Mouse (Mus musculus) limb, embryonic 11.5 days (tissue): ENCODE measurements at regions not wholly inside any gene's neighbourhood (a gene's known extent, or its start where the extent isn't known, plus 50 kb on each side); places are given as distances from the start of the nearest gene placed in this dataset.

Source experiments
- ATAC-seq: fragments of 200-750 bp; cut with Nextera tagmentation; 2 replicates; pipeline ENCODE4 v1.8.0; 2017; ENCODE audit warnings: low read depth; ENCODE audit not compliant: insufficient number of reproducible peaks, low FRiP score, low TSS enrichment
- DNase-seq: peaks from one replicate; pipeline ENCODE4 v3.0.0-alpha.2; 2015; ENCODE audit warnings: low spot score
- H3K27ac ChIP-seq: fragments of 300-500 bp; sonication (generic); replicated peaks from 2 replicates; pipeline ENCODE4 v1.5.1; 2014; ENCODE audit warnings: low read depth, mild to moderate bottlenecking, low read length
- H3K27me3 ChIP-seq: fragments of 300-500 bp; sonication (generic); 2 replicates; pipeline ENCODE4 v1.6.1; 2014; ENCODE audit warnings: mild to moderate bottlenecking, low read length, mixed read lengths; ENCODE audit not compliant: control insufficient read depth, insufficient read depth
- H3K36me3 ChIP-seq: fragments of 300-500 bp; sonication (generic); 2 replicates; pipeline ENCODE4 v1.6.1; 2014; ENCODE audit warnings: mild to moderate bottlenecking, low read length, moderate library complexity, mixed read lengths; ENCODE audit not compliant: control insufficient read depth, insufficient read depth
- H3K4me1 ChIP-seq: fragments of 300-500 bp; sonication (generic); 2 replicates; pipeline ENCODE4 v1.6.1; 2014; ENCODE audit warnings: low read length, mixed read lengths; ENCODE audit not compliant: control insufficient read depth, insufficient read depth
- H3K4me2 ChIP-seq: fragments of 300-500 bp; sonication (generic); 2 replicates; pipeline ENCODE4 v1.6.1; 2014; ENCODE audit warnings: low read depth, mild to moderate bottlenecking, moderate library complexity; ENCODE audit not compliant: severe bottlenecking
- H3K4me3 ChIP-seq: fragments of 300-500 bp; sonication (generic); 2 replicates; pipeline ENCODE4 v1.5.1; 2014; ENCODE audit warnings: low read depth, low read length
- H3K9ac ChIP-seq: fragments of 300-500 bp; sonication (generic); 2 replicates; pipeline ENCODE4 v1.6.1; 2014; ENCODE audit warnings: mild to moderate bottlenecking, low read length
- H3K9me3 ChIP-seq: fragments of 300-500 bp; sonication (generic); 2 replicates; pipeline ENCODE4 v1.6.1; 2016; ENCODE audit warnings: low read length; ENCODE audit not compliant: control insufficient read depth
- WGBS: fragments of 180-500 bp; shearing (Covaris S2); extraction: QIAGEN DNeasy Blood & Tissue Kit; methylation state at CpG from one replicate; pipeline ENCODE4 v1.1.7; 2014; 5-methylcytosine and 5-hydroxymethylcytosine counted together

GRCm38 (mm10) chr11:104038271-104038800 lies 71.8 kb downstream of the Arf2 start:
- 69% methylated on average over 6 of the region's 6 CpGs for WGBS
- Histone ChIP-seq H3K4me1 (no peaks in the 10 kb centered on the region), H3K36me3 (no peaks in the 10 kb centered on the region), H3K27me3 (no peaks in the 10 kb centered on the region), H3K4me2 (no peak overlapping the region), H3K9ac (no peak overlapping the region), H3K9me3 (no peaks in the 10 kb centered on the region), H3K27ac (no peak overlapping the region), H3K4me3 (no peak overlapping the region)
- DNase-seq (no peak), ATAC-seq (no peak)

DNA sequence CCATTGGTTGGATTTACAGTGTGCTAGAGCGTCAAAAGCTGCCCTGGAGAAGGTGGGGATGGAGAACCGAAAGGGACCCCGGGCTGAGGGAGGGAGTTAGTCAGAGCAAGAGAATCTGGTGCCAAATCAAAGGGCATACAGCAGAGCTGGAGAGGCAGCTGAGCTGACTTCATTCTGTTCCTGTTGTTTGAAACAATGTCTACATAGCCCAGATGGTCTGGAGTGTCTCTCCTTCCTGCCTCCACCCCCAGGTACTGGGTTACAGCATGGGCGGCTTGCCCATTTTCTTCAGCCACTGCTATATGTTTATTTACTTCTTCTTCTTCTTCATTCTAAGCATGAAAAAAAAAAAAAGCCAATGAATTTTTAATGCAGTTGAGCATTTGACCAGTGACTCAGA lies 78.7 kb downstream of the Arf2 start:
- ATAC-seq: no peak

DNA sequence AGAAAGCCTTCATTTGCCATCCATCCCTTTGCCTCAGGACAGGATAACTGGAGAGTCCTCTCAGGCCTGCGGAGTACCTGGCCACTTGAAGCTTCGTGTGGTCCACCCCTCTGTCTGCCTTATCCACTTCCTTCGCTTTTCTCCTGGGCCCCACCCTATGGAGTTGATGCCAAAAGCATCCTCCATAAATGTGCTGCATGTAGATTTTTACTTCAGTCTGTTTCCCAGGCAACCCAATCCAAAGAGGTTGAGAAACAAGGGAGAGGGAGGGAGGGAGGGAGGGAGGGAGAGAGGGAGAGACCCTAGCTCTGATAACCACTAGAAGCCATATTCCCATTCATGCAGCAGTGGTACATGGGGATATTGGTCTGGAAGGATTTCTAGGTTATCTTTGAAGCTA lies 80.7 kb upstream of the Crhr1 start:
- Histone ChIP-seq H3K27ac (no peak overlapping the region), H3K36me3 (no peaks in the 10 kb centered on the region), H3K4me3 (no peak overlapping the region), H3K9me3 (no peaks in the 10 kb centered on the region), H3K9ac (no peak overlapping the region), H3K27me3 (no peaks in the 10 kb centered on the region), H3K4me1 (no peaks in the 10 kb centered on the region), H3K4me2 (no peak overlapping the region)
- no peak for DNase-seq
- no peak for ATAC-seq
- WGBS: 91% methylated on average over 3 of the region's 3 CpGs

More for the DNA sequence above, 78.7 kb downstream of the Arf2 start:
- no peak overlapping the region for H3K4me3 ChIP-seq
- no peaks in the 10 kb centered on the region for H3K27me3 ChIP-seq
- H3K27ac ChIP-seq: no peak overlapping the region
- H3K4me2 ChIP-seq: no peak overlapping the region
- WGBS: 79% methylated on average over 4 of the region's 4 CpGs
- no peaks in the 10 kb centered on the region for H3K4me1 ChIP-seq
- H3K9ac ChIP-seq: no peak overlapping the region
- no peak for DNase-seq
- H3K9me3 ChIP-seq: no peaks in the 10 kb centered on the region
- no peaks in the 10 kb centered on the region for H3K36me3 ChIP-seq

GRCm38 (mm10) chr11:104053242-104053641 lies 79.4 kb upstream of the Crhr1 start:
- Histone ChIP-seq H3K36me3 (no peaks in the 10 kb centered on the region), H3K4me2 (no peak overlapping the region), H3K27me3 (no peaks in the 10 kb centered on the region), H3K4me3 (no peak overlapping the region), H3K9ac (no peak overlapping the region), H3K4me1 (no peaks in the 10 kb centered on the region), H3K27ac (no peak overlapping the region), H3K9me3 (no peaks in the 10 kb centered on the region)
- ATAC-seq (no peak), DNase-seq (peak; percentile 86)
- 24% methylated on average over 7 of the region's 7 CpGs for WGBS

DNA sequence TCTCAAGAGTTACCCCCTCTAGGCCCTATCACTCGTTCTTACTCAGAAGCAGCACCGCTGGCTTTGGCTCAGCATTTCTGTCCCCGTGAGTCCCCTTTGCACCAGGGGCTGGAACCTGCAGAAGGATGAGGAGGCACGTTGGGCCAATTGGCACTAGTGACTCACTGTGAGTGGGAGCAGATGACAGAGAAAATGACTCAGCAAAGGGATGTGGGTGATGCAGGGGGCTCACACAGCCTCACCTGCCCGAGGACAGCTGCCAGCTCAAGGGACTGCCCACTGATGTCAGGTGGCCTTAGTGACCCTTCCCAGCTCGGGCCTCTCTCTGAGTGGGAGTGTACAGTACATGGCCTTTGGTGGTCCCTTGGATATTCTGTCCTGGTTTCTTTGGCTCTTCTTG lies 76.7 kb upstream of the Crhr1 start:
- H3K4me3 ChIP-seq: no peak overlapping the region
- H3K27ac ChIP-seq: no peak overlapping the region
- no peak overlapping the region for H3K4me2 ChIP-seq
- 76% methylated on average over 6 of the region's 6 CpGs for WGBS
- no peaks in the 10 kb centered on the region for H3K9me3 ChIP-seq
- ATAC-seq (no peak), DNase-seq (no peak)
- H3K36me3 ChIP-seq: no peaks in the 10 kb centered on the region
- H3K9ac ChIP-seq: no peak overlapping the region
- H3K27me3 ChIP-seq: no peaks in the 10 kb centered on the region
- no peaks in the 10 kb centered on the region for H3K4me1 ChIP-seq

DNA sequence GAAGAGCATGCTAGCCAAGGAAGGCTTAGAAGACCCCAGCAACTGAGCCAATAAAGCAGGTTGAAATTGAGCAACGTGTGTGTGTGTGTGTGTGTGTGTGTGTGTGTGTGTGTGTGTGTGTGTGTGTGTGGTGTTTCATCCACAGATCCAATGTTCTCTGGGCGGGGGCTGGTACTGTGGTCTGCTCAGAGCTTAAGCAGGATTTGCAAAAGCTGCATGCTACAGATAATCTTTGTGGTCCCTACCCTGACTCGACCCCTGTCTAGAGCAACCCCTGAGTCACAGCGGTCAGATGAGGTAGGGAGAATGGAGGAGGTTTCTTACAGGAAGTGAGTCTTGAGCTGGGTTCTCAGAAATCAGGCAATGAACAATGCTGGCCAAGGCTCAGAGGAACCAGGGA lies 75.6 kb upstream of the Crhr1 start:
- WGBS: 85% methylated on average over 4 of the region's 4 CpGs

DNA sequence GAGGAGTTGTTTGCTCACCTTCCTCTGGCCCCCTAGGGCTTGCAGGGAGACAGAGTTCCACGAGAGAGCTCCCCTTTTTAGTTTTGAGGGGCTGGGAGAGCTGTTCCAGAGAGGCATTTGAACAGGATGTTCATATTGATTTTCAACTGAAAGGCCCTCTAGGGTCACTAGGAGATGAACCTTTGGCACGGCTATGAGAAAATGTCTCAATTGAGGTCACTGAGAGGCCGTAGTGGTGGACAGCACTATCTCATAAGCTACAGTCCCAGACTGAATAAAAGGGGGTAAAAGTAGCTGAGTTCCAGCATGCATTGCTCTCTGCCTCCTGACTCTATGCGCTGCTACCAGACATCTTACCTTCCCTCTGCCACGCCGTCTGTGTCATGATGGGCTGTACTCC lies 74.1 kb upstream of the Crhr1 start:
- Histone ChIP-seq H3K9me3 (no peaks in the 10 kb centered on the region), H3K27me3 (no peaks in the 10 kb centered on the region), H3K4me3 (no peak overlapping the region), H3K9ac (no peak overlapping the region), H3K4me2 (no peak overlapping the region), H3K4me1 (no peaks in the 10 kb centered on the region), H3K36me3 (no peaks in the 10 kb centered on the region), H3K27ac (no peak overlapping the region)
- no peak for DNase-seq
- ATAC-seq: no peak
- WGBS: 84% methylated on average over 6 of the region's 6 CpGs

More for the DNA sequence above, 75.6 kb upstream of the Crhr1 start:
- Histone ChIP-seq H3K27me3 (no peaks in the 10 kb centered on the region), H3K27ac (no peak overlapping the region), H3K9ac (no peak overlapping the region), H3K4me2 (no peak overlapping the region), H3K4me3 (no peak overlapping the region), H3K4me1 (no peaks in the 10 kb centered on the region), H3K36me3 (no peaks in the 10 kb centered on the region), H3K9me3 (no peaks in the 10 kb centered on the region)
- ATAC-seq (no peak), DNase-seq (no peak)

- WGBS: 69% methylated on average over 6 of the region's 6 CpGs
- Histone ChIP-seq H3K9ac (no peak overlapping the region), H3K4me3 (no peak overlapping the region), H3K36me3 (no peaks in the 10 kb centered on the region), H3K27ac (no peak overlapping the region), H3K4me1 (no peaks in the 10 kb centered on the region), H3K4me2 (no peak overlapping the region), H3K9me3 (no peaks in the 10 kb centered on the region), H3K27me3 (no peaks in the 10 kb centered on the region)
- ATAC-seq (no peak), DNase-seq (no peak)
These were observed 73.6 kb upstream of the Crhr1 start for GRCm38 (mm10) chr11:104059085-104059484.

GRCm38 (mm10) chr11:104061361-104061760 lies 71.3 kb upstream of the Crhr1 start:
- WGBS: 86% methylated on average over 6 of the region's 6 CpGs
- DNase-seq (no peak), ATAC-seq (no peak)
- Histone ChIP-seq H3K9ac (no peak overlapping the region), H3K36me3 (no peaks in the 10 kb centered on the region), H3K27ac (no peak overlapping the region), H3K4me2 (no peak overlapping the region), H3K4me1 (no peaks in the 10 kb centered on the region), H3K9me3 (no peaks in the 10 kb centered on the region), H3K27me3 (no peaks in the 10 kb centered on the region), H3K4me3 (no peak overlapping the region)
